Mouse (Mus musculus): ENCODE results near the gene Apom.

Gene Apom

DNA sequence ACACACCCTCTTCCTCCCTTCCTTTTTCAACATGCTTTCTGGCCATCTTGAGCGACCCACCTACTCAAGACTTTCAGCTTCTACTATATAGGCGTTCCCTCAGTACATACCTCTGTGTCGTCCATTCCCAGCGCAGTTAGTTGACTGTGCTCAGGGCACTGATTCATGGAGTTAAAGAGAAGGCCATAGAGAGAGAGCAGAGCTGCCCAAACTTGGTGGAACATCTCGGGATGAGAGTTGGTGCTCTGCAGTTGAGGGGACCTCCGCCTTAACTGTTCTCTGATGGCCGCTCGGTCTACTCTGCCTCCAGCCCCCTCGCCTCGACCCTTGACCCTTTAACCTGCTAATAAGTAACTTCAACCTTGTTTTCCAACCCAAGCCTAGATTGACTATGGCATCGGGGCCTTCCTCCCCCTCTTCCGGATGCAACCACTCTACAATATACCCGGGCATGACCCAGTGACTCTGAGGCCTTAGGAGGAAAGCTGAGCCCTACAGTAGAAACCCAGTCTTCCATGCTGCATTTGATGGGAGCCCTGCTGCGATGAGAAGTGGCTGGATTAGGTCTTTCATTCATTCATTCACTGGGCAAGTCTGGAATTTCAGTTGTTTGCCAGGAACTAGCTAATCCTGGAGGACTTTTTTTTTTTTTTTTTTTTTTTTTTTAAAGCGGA is at the start of gene Apom:
Gene Apom, minus strand, starts transcription at position 551 of the 674 bp plus-strand sequence.
- DNase-seq (ENCODE audit: extremely low read depth, low read depth, low spot score): no peak

GRCm38 (mm10) chr17:35180093-35180492 is 48.2 kb upstream of the Apom start:
- no peak for DNase-seq (ENCODE audit: extremely low read depth, low read depth, low spot score)

DNA sequence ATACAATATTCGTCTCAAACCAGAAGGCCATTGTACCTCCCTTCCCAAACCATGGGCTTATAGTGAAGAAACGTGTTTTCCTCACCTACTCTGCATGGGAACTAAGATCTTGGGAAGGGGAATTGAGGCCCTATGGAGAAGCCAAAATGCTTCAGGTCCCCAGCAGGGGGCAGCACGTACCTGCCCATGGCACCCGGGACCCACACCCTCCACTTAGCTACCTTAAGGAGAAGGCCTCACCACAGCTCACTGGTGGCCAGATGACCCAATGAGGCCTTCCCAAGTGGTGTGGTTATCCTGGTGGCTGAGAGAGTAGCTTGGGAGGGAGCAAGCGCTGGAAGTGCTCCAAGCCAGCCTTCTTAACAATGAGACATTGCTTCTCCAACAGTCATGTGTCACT is 46.7 kb upstream of the Apom start:
- DNase-seq (ENCODE audit: extremely low read depth, low read depth, low spot score): no peak

- DNase-seq (ENCODE audit: extremely low read depth, low read depth, low spot score): no peak
These were observed 44.1 kb upstream of the Apom start, which contains the start of gene Aif1 for GRCm38 (mm10) chr17:35175968-35176367. Gene Aif1 (minus strand): TSS chr17:35176068.

GRCm38 (mm10) chr17:35175382-35175781 is 43.5 kb upstream of the Apom start:
- DNase-seq (ENCODE audit: extremely low read depth, low read depth, low spot score): no peak

GRCm38 (mm10) chr17:35174201-35174977 is 42.5 kb upstream of the Apom start:
- DNase-seq (ENCODE audit: extremely low read depth, low read depth, low spot score): no peak

DNA sequence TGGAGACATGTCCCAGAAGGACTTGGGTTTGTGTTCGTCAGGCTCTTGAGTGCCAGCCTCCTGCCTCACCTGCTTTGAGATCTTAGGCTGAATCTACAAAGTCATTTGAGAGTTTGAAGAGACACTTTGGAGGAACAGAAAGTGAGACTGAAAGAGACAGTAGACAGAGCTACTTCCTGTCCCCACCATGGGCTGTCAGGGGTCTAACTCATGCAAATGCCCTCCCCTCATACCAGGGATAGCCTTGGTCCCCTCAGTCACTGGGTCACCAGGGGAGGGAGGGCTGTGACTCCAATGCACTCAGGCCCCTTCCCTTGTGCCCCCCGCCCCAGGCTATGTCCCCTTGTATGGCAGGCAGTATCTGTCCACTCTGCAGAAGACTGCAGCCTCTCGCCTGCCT is 41.5 kb upstream of the Apom start:
- DNase-seq (ENCODE audit: extremely low read depth, low read depth, low spot score): no peak

DNA sequence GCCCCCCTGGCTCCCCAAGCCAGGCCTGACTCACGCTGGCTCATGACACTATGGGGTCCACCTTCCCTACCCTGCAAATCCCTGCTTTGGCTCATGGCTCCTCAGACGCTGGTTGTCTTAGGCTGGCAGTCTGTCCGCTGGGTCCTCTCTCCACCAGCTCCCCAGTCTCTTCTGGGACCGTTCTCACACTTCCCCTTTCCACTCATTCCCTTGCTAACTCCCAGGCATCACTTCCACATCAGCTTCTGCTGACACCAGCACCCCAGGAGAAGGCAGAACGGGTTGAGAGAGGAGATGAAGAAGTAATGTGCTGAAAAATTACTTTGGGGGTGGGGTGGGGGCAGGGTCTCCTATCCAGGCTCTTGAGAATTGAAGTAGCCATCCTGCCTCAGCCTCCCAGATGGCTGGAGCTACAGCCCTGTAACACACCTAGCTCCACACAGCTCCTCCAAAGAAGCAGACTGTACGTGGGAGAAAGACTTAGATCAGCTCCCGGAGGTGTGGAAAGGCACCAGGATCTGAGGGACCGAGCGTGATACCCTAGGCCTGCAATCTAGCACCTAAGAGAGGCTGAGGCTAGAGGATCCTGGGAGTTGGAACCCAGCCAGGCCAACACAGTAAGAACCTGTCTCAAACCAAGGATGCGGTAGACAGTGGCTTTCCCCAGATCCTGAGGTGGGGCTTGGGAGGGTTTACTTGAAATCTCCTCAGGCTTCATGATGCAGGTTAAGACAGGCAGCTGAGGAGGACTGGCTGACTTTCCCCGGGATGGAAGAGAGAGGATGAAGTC is 40.8 kb upstream of the Apom start:
- DNase-seq (ENCODE audit: extremely low read depth, low read depth, low spot score): no peak

GRCm38 (mm10) chr17:35168541-35169207 is 36.8 kb upstream of the Apom start:
- DNase-seq (ENCODE audit: extremely low read depth, low read depth, low spot score): no peak

DNA sequence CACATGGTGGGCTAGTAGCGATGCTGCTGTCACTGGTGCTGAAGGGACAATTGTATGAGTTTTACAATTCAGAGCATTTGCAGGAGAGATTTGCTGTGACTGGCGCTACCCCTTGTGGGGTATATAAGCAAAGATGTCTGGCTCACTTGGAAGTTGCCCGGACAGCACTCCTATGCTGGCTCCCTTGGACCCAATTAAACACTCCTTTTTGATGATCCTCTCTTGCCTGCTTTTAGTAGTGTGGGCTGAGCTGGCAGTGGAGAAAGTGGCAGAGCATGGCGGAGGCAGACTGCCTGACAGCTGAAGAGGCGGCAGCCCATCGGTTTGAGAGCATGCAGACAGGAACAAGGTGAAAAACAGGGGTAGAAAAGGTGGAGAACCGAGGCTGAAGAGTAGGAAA is 35.9 kb upstream of the Apom start:
- no peak for DNase-seq (ENCODE audit: extremely low read depth, low read depth, low spot score)

- no peak for DNase-seq (ENCODE audit: extremely low read depth, low read depth, low spot score)
These were observed 34.6 kb upstream of the Apom start for GRCm38 (mm10) chr17:35166352-35167035.

- no peak for DNase-seq (ENCODE audit: extremely low read depth, low read depth, low spot score)
These were observed 33.8 kb upstream of the Apom start for GRCm38 (mm10) chr17:35165451-35166155.

GRCm38 (mm10) chr17:35164568-35165450 is 33.0 kb upstream of the Apom start, which contains the start of gene Prrc2a:
Gene Prrc2a (minus strand): TSS chr17:35164897.
- peak; percentile 96 for DNase-seq (ENCODE audit: extremely low read depth, low read depth, low spot score)

DNA sequence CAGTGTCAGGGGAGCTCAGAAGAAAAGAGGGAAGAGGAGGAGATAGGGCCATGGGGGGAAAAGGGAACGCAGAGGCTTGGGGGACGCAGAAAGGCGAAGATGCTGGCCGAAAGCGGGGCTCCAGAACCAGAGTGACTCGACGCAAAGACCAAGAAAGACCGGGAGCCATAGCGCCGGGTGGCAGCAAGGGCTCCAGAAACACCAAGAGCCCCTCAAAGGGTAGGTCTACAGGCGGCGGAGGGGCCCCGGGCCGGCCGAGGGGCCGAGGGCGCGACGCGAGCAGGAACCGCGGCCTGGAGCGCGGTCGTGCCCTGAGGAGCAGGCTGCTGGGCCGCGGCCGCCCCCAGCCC is 32.3 kb upstream of the Apom start:
- DNase-seq (ENCODE audit: extremely low read depth, low read depth, low spot score): no peak

DNA sequence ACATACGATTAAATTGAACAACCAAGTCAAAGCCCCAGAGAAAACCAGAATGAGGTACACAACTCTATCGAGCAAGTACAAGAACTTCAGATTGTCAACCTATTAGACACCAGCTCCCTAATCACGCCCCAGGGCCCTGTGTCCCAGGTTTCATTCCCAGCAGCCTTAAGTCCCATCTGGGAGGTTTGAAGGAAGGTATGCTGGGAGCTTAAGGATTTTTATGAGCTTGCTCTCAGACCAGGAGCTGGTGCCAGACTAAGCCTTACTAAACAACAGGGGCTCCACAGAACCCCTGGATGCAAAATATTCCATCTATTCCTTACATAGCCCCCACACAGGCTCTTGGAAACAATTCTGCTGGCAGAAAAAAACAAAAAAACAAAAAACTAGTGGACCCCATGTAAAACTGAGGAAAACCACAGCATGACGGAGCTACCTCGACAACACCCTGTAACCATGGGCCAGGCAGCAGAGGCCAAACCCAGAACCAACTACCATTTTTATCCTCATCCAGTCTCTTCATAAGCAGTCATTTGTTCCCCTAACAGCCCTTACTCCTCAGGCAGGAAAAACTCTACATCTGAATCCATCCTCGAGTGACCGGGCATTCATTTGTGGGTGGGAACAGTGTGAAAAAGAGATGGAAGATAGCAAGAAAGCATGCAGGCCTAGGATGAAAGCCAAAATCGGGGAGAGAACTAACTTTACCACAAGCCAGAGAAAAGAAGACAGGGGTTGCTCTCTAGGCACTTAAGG is 31.7 kb upstream of the Apom start:
- DNase-seq (ENCODE audit: extremely low read depth, low read depth, low spot score): no peak

DNA sequence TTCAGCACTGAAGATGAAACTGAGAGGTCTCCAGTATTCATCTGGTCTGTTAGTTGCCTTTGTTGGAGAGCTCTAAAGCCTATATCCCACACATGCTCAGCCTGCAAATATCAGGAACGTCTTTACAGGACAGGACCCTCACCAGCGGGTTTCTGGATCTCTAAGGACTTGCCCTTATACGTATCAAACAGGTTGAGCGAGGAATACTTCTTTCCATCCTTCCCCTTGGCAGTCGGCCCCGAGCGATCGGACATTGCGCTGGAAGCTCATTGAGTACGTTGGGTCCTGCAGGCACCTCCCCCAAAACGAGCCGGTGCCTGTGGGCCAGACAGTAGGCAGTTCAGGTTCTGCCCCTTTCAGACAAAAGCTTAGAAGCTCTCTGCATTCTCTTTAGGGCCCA is 30.9 kb upstream of the Apom start:
- DNase-seq (ENCODE audit: extremely low read depth, low read depth, low spot score): no peak

DNA sequence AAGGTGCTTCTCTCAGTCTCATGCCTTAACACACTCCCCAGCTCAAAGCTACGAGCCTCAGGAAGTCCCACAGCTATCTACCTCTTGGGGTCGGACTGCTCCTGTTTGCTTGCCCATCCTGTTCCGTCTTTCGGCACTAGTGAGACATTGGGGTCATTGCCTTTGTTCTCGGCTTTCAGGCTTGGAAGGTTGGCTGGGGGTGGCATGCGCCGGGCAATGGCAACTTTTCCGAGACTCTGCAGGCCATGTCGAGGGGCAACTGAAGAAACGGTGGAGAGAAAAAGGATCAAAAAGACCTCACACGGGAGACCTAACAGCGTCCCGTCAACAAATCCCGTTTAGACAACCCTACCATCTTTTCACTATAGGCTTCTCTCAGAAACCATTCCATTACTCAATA is 30.3 kb upstream of the Apom start:
- no peak for DNase-seq (ENCODE audit: extremely low read depth, low read depth, low spot score)

GRCm38 (mm10) chr17:35161421-35161820 is 29.6 kb upstream of the Apom start:
- DNase-seq (ENCODE audit: extremely low read depth, low read depth, low spot score): no peak
